Mouse (Mus musculus) forebrain, postnatal 0 days (tissue): ENCODE measurements around the gene Rcc2. TPM values are rescaled to one million over a fixed set of nuclear protein-coding genes. Genes with fewer than 3 reads are reported as not detected.
A peak's percentile ranks its signal among the peaks of the same experiment; 100 is the strongest.

Experiments used
- ATAC-seq: fragments of 200-750 bp; cut with Nextera tagmentation; 2 replicates; pipeline ENCODE4 v1.8.0; 2017; ENCODE audit warnings: mild to moderate bottlenecking, moderate library complexity
- DNase-seq: peaks from one replicate; pipeline ENCODE4 v3.0.0-alpha.2; 2015
- H3K27ac ChIP-seq: fragments of 300-500 bp; sonication (generic); 2 replicates; pipeline ENCODE4 v1.5.1; 2014; ENCODE audit warnings: low read depth, mild to moderate bottlenecking, antibody characterized with exemption, low read length, moderate library complexity, mixed read lengths
- H3K27me3 ChIP-seq: fragments of 300-500 bp; sonication (generic); 2 replicates; pipeline ENCODE4 v1.6.1; 2014; ENCODE audit warnings: mild to moderate bottlenecking, low read length, mixed read lengths; ENCODE audit not compliant: insufficient read depth
- H3K36me3 ChIP-seq: fragments of 300-500 bp; sonication (generic); 2 replicates; pipeline ENCODE4 v1.6.1; 2014; ENCODE audit warnings: mild to moderate bottlenecking, moderate library complexity; ENCODE audit not compliant: insufficient read depth
- H3K4me1 ChIP-seq: fragments of 300-500 bp; sonication (generic); 2 replicates; pipeline ENCODE4 v1.6.1; 2014; ENCODE audit warnings: antibody characterized with exemption; ENCODE audit not compliant: insufficient read depth
- H3K4me2 ChIP-seq: fragments of 300-500 bp; sonication (generic); 2 replicates; pipeline ENCODE4 v1.6.1; 2014; ENCODE audit warnings: low read depth, mild to moderate bottlenecking, moderate library complexity
- H3K4me3 ChIP-seq: fragments of 300-500 bp; sonication (generic); 2 replicates; pipeline ENCODE4 v1.5.1; 2014; ENCODE audit warnings: low read depth, low read length, mixed read lengths
- H3K9ac ChIP-seq: fragments of 300-500 bp; sonication (generic); 2 replicates; pipeline ENCODE4 v1.6.1; 2014; ENCODE audit warnings: mild to moderate bottlenecking
- H3K9me3 ChIP-seq: fragments of 300-500 bp; sonication (generic); 2 replicates; pipeline ENCODE4 v1.6.1; 2016; ENCODE audit warnings: low read length
- CTCF ChIP-seq: sonication (generic); IDR thresholded peaks from 2 replicates; pipeline ENCODE4 v1.5.1; 2016; ENCODE audit warnings: antibody characterized with exemption, control low read depth, low read depth
- WGBS: fragments of 180-500 bp; shearing (Covaris S2); extraction: QIAGEN DNeasy Blood & Tissue Kit; methylation state at CpG from one replicate; pipeline ENCODE4 v1.1.7; 2014; 5-methylcytosine and 5-hydroxymethylcytosine counted together
- polyA plus RNA-seq: library from polyadenylated mRNA; unstranded; fragments of >200 nt; fragmentation: Nextera tagmentation; extraction: Ambion mirVana; gene quantifications from 2 replicates; pipeline ENCODE4 v1.2.1, GENCODE M21; 2015
- total RNA-seq: library from RNA; depleted of rRNA; stranded (reverse); fragments of >200 nt; gene quantifications from 2 replicates; pipeline ENCODE4 v1.2.3, GENCODE M21; 2014

Gene Rcc2
- total and polyA plus RNA-seq, 2 experiments from 2014 or later = 20.8 to 62.3 TPM

DNA sequence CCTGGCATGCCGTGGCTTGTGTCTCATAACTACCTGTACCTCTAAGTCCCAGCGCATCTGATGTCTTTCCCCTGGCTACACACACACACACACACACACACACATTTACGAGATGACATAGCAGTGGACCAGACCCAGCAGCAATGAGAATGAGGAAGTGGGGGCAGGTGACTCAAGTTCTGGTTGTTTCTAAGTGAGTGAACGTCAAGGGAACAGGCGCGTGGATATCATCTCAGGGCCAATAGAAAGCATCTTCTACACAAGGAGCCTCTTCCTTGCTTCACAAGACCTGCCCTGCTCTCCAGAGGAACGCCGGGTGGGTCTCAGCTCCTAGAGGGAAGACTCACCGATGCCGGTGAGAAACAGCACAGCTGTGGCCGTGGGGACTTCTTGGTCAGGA lies 40.3 kb downstream of the Rcc2 start:
- no peak for ATAC-seq
- no peak for TF ChIP-seq CTCF
- no peak overlapping the region for H3K4me3 ChIP-seq
- no peak overlapping the region for H3K9ac ChIP-seq
- no peaks in the 10 kb centered on the region for H3K27me3 ChIP-seq
- no peak overlapping the region for H3K4me2 ChIP-seq
- H3K27ac ChIP-seq = no peak overlapping the region
- no peaks in the 10 kb centered on the region for H3K4me1 ChIP-seq
- no peak for DNase-seq
- WGBS = 93% methylated on average over 11 of the region's 11 CpGs
- H3K36me3 ChIP-seq = no peaks in the 10 kb centered on the region
- no peaks in the 10 kb centered on the region for H3K9me3 ChIP-seq

DNA sequence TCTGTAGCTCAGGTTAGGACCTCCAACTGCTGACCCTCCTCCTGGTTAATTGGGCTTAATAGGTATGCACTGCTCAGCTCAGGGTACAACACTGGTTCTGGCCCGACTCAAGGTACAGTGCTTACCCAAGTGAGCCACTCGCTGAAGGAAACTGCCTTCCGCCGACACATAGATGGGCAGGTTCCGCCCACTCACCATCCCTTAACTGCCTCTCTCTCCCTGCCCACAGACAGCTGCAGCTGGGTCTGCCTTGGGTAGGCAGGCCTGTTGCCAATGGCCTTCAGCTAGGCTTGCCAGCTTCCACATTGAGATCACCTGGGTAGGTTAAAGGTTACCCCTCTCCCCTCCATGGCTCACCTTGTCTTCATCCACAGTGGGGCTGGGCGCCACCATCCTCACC lies 41.1 kb downstream of the Rcc2 start:
- Histone ChIP-seq H3K36me3 (no peaks in the 10 kb centered on the region), H3K9me3 (no peaks in the 10 kb centered on the region), H3K4me3 (no peak overlapping the region), H3K27me3 (no peaks in the 10 kb centered on the region), H3K4me1 (no peaks in the 10 kb centered on the region), H3K27ac (no peak overlapping the region), H3K4me2 (no peak overlapping the region), H3K9ac (no peak overlapping the region)
- 88% methylated on average over 6 of the region's 6 CpGs for WGBS
- DNase-seq = no peak
- no peak for ATAC-seq
- TF ChIP-seq CTCF = no peak

DNA sequence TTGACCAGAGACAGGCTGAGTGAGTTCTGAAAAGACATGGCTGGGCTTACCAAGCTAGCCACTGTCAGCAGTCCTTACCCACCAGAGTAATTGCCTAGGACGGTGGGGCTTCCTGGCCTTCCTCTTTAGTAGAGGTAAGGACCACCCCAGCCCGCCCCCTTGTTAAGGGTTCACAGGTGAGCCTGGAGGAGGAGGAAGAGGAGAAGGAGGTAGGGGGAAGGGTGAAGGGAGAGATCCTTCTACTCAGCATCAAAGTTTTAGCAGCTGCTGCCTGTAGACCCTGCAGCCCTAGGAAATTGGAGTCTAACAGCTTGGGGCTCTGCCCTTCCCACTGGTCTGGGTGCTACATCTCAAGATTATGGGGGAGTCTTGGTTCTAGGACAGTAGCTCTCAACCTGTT lies 42.2 kb downstream of the Rcc2 start, which contains the start of gene Padi6:
Gene Padi6, minus strand, starts transcription at position 101 of the 400 bp plus-strand sequence.
- no peak within 1 kb of the TSS for H3K4me2 ChIP-seq
- H3K4me1 ChIP-seq = no peaks in the 10 kb centered on the region
- DNase-seq (no peak), ATAC-seq (no peak)
- TF ChIP-seq CTCF = no peak
- H3K4me3 ChIP-seq = no peak within 1 kb of the TSS
- H3K27ac ChIP-seq = no peak within 1 kb of the TSS
- no peaks in the 10 kb centered on the region for H3K27me3 ChIP-seq
- H3K9ac ChIP-seq = no peak within 1 kb of the TSS
- no peaks in the 10 kb centered on the region for H3K9me3 ChIP-seq
- no peaks in the 10 kb centered on the region for H3K36me3 ChIP-seq
- WGBS = 90% methylated on average over 2 of the region's 2 CpGs

DNA sequence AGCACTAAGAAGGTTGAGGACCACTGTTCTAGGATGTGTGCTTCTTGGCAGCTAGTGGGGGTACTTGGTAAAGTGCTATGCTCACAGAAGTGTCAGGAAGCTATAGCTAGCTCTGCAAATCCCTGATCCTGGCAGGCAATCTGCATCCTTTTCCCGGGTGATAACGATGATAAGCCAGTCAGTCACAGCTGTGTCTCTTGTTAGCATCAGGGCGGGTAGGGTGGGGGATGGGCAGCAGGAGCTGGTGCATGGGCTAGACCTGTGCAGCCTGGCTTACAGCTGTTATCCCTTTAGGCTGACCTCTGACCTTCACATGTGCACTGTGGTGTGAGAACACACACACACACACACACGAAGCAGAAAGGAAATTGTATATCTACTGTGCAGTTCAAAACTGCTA lies 42.7 kb downstream of the Rcc2 start:
- ATAC-seq (peak; percentile 14; the same call in 1 of the 2 replicates), DNase-seq (peak; percentile 26)
- Histone ChIP-seq H3K4me1 (no peaks in the 10 kb centered on the region), H3K36me3 (no peaks in the 10 kb centered on the region), H3K4me3 (no peak overlapping the region), H3K27me3 (no peaks in the 10 kb centered on the region), H3K9ac (no peak overlapping the region), H3K9me3 (no peaks in the 10 kb centered on the region), H3K4me2 (no peak overlapping the region), H3K27ac (no peak overlapping the region)
- TF ChIP-seq CTCF = no peak
- WGBS = 46% methylated on average over 4 of the region's 4 CpGs

DNA sequence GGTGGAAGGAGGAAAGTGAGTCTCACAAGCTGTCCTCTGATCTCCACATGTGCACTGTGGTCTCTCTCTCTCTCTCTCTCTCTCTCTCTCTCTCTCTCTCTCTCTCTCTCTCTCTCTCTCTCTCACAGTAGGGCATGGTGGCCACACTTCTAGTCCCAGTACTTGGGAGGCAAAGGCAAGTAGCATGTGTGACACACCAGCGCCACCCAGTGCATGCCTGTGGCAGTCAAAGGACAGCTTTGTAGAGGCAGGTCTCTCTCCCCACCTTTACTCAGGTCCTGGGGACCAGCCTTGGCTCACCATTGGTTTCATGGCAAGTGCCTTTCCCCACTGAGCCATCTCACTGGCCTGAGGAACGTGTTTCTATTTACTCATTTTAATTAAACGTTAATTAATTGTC lies 44.3 kb downstream of the Rcc2 start:
- no peak overlapping the region for H3K4me3 ChIP-seq
- no peak overlapping the region for H3K27ac ChIP-seq
- ATAC-seq (no peak), DNase-seq (peak; percentile 9)
- 23% methylated on average over 3 of the region's 3 CpGs for WGBS
- no peaks in the 10 kb centered on the region for H3K9me3 ChIP-seq
- H3K4me1 ChIP-seq = no peaks in the 10 kb centered on the region
- H3K4me2 ChIP-seq = no peak overlapping the region
- TF ChIP-seq CTCF = peak; percentile 64
- H3K36me3 ChIP-seq = no peaks in the 10 kb centered on the region
- H3K9ac ChIP-seq = no peak overlapping the region
- H3K27me3 ChIP-seq = no peaks in the 10 kb centered on the region

DNA sequence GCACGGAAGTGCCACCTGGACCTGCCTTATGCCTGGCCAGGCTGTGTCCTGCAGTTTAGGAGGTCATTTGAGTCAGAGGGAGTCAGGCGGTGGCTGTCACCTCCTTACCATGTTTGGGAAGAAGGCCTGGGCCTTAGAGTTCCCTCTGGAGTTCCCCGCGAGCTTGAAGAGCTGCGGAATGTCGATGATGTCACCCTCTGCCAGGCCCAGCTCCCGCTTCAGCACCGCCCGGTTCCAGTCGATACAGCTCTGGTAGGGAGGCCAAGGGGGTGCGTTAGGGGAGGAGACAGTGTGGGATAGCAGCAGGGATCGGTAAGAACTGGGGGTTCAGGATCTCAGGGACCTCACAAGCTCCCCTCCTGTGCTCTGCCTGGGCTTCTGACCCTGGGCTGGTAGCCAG lies 47.6 kb downstream of the Rcc2 start:
- H3K4me1 ChIP-seq = no peaks in the 10 kb centered on the region
- no peaks in the 10 kb centered on the region for H3K27me3 ChIP-seq
- H3K9me3 ChIP-seq = no peaks in the 10 kb centered on the region
- no peak overlapping the region for H3K27ac ChIP-seq
- no peak for TF ChIP-seq CTCF
- ATAC-seq (no peak), DNase-seq (no peak)
- WGBS = 28% methylated on average over 12 of the region's 12 CpGs
- H3K9ac ChIP-seq = no peak overlapping the region
- H3K4me2 ChIP-seq = no peak overlapping the region
- no peak overlapping the region for H3K4me3 ChIP-seq
- H3K36me3 ChIP-seq = no peaks in the 10 kb centered on the region

DNA sequence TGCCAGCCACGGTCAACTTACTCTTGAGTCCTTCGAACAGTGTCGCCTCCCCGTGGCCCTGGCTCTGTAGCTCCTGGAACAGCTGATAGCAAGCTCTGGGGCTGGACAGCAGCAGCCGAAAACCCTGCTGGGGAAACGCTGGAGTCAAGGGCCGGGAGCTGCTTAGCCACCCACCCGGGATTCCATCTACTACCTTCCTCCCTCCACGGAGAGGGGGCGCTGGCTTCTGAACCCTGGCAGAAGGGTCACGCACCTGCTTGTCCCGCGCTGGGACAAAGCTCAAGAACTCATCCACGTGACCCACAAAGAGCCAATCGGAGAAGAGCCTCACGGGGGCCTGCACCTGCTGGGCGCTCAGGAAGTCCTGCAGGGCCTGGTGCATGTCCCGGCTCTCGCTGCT lies 50.0 kb downstream of the Rcc2 start:
- no peak for TF ChIP-seq CTCF
- Histone ChIP-seq H3K27ac (no peak overlapping the region), H3K4me1 (no peaks in the 10 kb centered on the region), H3K9me3 (no peaks in the 10 kb centered on the region), H3K27me3 (no peaks in the 10 kb centered on the region), H3K4me3 (no peak overlapping the region), H3K36me3 (no peaks in the 10 kb centered on the region), H3K4me2 (no peak overlapping the region), H3K9ac (no peak overlapping the region)
- ATAC-seq (no peak), DNase-seq (no peak)
- WGBS = 8% methylated on average over 19 of the region's 19 CpGs

DNA sequence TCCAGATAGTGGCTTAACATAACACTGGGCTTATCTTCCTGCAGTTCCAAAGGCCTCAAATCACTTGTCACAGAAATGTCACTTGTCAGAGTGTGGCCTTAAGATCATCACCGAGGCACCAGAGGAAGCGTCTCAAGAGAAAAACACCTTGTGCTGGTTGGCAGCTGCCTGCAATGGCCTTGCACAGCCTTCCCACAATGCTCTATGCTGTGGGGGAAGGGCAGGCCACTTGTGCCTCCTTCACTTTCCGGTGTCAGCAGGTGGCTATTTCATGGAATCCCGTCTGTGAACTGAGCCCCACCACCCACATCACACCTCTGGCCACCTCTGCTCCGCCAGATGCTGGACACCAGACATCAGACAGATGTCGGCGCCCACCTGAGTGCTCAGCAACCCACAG lies 53.0 kb downstream of the Rcc2 start:
- Histone ChIP-seq H3K27me3 (no peaks in the 10 kb centered on the region), H3K9me3 (no peaks in the 10 kb centered on the region), H3K4me1 (no peaks in the 10 kb centered on the region), H3K36me3 (no peaks in the 10 kb centered on the region), H3K27ac (no peak overlapping the region), H3K9ac (no peak overlapping the region), H3K4me3 (no peak overlapping the region), H3K4me2 (no peak overlapping the region)
- WGBS = 71% methylated on average over 7 of the region's 7 CpGs
- no peak for ATAC-seq
- DNase-seq = no peak
- TF ChIP-seq CTCF = no peak
